Mouse (Mus musculus): Measurements from ENCODE around the gene Cd276. TPM values are rescaled to one million over a fixed set of nuclear protein-coding genes. Genes with fewer than 3 reads are reported as not detected.

The Cd276 gene
- polyA plus RNA-seq, 1 experiment from 2014 or later, result 33.8 TPM

DNA sequence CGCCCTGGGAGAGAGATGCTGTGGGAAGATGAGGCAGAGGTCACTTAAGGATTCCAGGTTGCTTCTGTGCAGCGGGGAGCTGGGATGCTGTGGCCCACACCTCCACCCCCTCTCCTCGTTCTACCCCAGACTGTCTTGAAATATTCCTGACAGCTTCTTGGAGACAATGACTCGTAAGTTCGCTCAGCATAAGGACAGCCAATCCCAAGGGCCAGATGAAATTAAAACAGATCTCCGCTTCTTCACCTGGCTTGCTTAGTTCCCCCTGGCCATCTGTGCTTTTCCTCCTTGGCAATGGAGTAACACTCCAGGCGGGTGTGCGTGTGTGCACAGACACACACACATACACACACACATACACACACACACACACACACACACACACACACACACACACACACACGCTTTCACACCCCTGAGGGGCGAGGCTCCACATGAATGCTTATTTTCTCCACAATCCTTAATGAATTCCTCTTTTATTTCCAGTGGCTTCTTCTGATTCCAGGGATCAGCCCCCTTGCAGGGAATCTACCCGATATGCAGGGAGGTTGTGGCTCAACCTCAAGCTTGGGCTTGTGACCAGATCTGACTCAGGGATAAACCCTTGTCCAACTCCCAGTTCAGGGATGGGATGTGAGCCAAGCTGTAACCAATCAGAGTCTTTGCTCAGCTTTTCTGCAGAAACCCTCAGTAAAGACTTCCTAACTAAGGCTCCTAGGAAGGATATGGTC lies 8.4 kb downstream of the Cd276 start:
- H3K4me1 ChIP-seq (replicated peaks), result peaks cover 41% of the 10 kb centered on the region
- ATAC-seq (ENCODE audit: low FRiP score, low read depth), result no peak
- no peaks in the 10 kb centered on the region for H3K27me3 ChIP-seq
- no peak overlapping the region for H3K4me3 ChIP-seq
- no peaks in the 10 kb centered on the region for H3K9me3 ChIP-seq
- H3K4me2 ChIP-seq, result no peak overlapping the region
- H3K36me3 ChIP-seq, result no peaks in the 10 kb centered on the region
- H3K9ac ChIP-seq, result no peak overlapping the region
- H3K27ac ChIP-seq (replicated peaks), result no peak overlapping the region
- 62% methylated on average over 11 of the region's 11 CpGs for WGBS

DNA sequence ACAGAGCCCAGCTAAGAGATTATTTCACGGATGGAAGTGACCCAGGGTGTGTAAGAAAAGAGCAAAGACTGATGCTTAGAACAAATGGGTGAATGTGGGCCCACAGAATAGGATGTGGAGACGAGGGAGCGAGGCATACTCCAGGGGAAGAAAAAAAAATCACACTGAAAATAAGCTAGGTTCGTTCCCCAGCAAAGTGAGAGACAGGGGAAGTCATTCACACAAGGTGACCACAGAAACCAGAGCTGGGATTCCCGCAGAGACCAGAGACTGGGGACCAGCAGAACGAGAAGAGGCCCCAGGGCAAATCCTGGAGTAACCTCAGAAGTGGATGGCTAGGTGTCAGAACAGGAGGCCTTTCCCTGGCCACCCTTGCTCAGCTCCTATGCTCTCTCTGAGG lies 9.8 kb downstream of the Cd276 start:
- peaks cover 41% of the 10 kb centered on the region for H3K4me1 ChIP-seq (replicated peaks)
- 0 out of 2 replicates have a peak overlapping the region, but pooled peaks have one; percentile 8 for H3K9ac ChIP-seq
- H3K9me3 ChIP-seq, result no peaks in the 10 kb centered on the region
- no peaks in the 10 kb centered on the region for H3K27me3 ChIP-seq
- 74% methylated on average over 6 of the region's 6 CpGs for WGBS
- H3K36me3 ChIP-seq, result no peaks in the 10 kb centered on the region
- no peak overlapping the region for H3K4me2 ChIP-seq
- no peak overlapping the region for H3K4me3 ChIP-seq
- ATAC-seq (ENCODE audit: low FRiP score, low read depth), result no peak
- peak overlapping the region; percentile 34; the same call in 1 of the 2 replicates for H3K27ac ChIP-seq (replicated peaks)

DNA sequence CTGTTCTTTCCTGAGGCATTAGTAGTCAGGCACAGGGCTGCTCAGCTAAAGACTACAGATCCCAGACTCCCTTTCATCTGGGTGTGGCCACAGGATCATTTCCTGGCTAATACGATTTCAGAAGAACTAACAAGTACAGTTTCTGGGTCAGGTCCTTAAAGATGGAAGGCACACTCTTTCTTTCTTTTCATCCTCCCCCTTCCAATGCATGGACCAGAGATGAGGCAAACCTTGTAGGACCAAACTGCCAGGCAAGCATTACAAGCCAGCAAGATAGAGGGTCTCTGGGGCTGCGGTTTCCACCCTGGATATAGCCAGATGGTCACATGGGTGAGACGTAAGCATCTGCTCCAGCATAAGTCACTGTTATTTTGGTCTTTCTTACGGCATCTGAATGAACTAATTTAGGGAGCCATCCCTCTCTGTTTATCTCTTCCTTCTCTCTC lies 10.3 kb downstream of the Cd276 start:
- no peak for ATAC-seq (ENCODE audit: low FRiP score, low read depth)
- 0 out of 2 replicates have a peak overlapping the region, but pooled peaks have one; percentile 8 for H3K9ac ChIP-seq
- H3K4me3 ChIP-seq, result no peak overlapping the region
- no peaks in the 10 kb centered on the region for H3K36me3 ChIP-seq
- H3K27me3 ChIP-seq, result no peaks in the 10 kb centered on the region
- 50% methylated on average over 4 of the region's 4 CpGs for WGBS
- no peaks in the 10 kb centered on the region for H3K9me3 ChIP-seq
- peak overlapping the region; percentile 34; the same call in 1 of the 2 replicates for H3K27ac ChIP-seq (replicated peaks)
- peaks cover 41% of the 10 kb centered on the region for H3K4me1 ChIP-seq (replicated peaks)
- H3K4me2 ChIP-seq, result peak overlapping the region; percentile 36

DNA sequence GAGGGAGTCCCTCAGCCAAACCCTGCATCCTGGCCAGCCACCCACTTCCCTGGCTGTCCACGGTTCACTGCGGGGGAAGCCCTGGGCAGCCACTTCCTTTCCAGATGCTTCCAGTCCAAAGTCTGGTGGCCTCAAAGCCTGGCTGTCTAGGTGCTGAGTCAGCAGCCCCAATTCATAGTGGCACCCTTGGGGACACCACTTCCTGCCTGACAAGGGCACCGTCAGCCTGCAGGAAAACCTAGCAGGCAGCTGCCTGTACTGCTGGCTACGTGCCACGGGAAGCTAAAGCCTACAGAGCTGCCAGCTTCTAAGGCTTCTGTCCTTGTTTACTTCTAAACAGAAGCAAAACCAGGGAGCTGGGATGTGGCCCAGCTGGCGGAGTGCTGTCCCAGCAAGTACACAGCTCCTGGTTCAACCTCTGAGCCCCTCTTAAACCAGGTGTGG lies 13.3 kb downstream of the Cd276 start:
- Histone ChIP-seq H3K27me3 (no peaks in the 10 kb centered on the region), H3K36me3 (peaks cover 7% of the 10 kb centered on the region; the same call in 1 of the 2 replicates), H3K4me1 (replicated peaks) (peaks cover 22% of the 10 kb centered on the region), H3K9me3 (no peaks in the 10 kb centered on the region), H3K4me2 (no peak overlapping the region), H3K4me3 (no peak overlapping the region), H3K27ac (replicated peaks) (peak overlapping the region; percentile 42), H3K9ac (no peak overlapping the region)
- 42% methylated on average over 6 of the region's 6 CpGs for WGBS
- peak; percentile 36; the same call in 1 of the 2 replicates for ATAC-seq (ENCODE audit: low FRiP score, low read depth)

DNA sequence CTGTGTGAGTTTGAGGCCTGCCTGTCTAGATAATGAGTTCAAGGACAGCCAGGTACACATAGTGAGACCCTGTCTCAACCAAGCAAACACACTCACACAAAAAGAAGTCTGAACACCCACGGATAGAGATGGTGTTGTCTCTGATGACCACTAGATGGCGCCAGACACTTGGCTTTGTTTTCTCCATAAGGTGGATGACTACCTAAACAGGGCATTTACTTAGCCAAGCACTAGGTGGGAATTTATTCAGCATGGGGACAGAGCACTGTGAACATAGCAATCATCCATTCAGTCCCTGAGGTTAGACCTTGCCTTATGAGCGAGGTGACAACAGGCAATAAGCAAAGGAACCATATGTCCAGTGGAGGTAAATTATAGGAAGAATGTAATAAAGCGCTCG lies 15.4 kb downstream of the Cd276 start:
- 50% methylated on average over 5 of the region's 5 CpGs for whole genome bisulfite sequencing
- H3K4me3 ChIP-seq, result no peak overlapping the region
- no peaks in the 10 kb centered on the region for H3K9me3 ChIP-seq
- peaks cover 13% of the 10 kb centered on the region for H3K4me1 ChIP-seq (replicated peaks)
- H3K27me3 ChIP-seq, result no peaks in the 10 kb centered on the region
- peaks cover 13% of the 10 kb centered on the region; the same call in 1 of the 2 replicates for H3K36me3 ChIP-seq
- no peak overlapping the region for H3K27ac ChIP-seq (replicated peaks)
- H3K9ac ChIP-seq, result no peak overlapping the region
- H3K4me2 ChIP-seq, result no peak overlapping the region
- peak; percentile 39; the same call in 1 of the 2 replicates for ATAC-seq (ENCODE audit: low FRiP score, low read depth)

DNA sequence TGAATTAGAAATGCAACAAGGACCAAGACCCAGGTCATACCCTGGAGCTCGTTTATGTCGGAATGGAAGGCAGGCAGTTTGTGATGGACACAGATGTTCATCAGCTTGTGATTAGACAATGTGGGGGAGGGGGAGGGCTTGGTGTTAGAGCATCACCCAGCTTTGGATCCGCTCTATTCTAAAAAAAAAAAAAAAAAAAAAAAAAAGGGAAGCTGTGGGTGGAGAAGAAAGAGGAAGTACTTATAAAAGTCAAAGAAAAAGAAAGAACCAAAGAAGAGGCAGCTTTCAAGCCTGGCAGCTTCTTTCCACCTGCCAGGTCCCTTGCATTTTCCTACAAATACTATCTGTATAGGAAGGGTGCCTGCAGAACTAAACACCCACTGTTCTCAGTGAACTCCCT lies 17.5 kb downstream of the Cd276 start:
- 82% methylated on average over 3 of the region's 3 CpGs for WGBS
- peaks cover 16% of the 10 kb centered on the region; the same call in 1 of the 2 replicates for H3K36me3 ChIP-seq
- ATAC-seq (ENCODE audit: low FRiP score, low read depth), result no peak

DNA sequence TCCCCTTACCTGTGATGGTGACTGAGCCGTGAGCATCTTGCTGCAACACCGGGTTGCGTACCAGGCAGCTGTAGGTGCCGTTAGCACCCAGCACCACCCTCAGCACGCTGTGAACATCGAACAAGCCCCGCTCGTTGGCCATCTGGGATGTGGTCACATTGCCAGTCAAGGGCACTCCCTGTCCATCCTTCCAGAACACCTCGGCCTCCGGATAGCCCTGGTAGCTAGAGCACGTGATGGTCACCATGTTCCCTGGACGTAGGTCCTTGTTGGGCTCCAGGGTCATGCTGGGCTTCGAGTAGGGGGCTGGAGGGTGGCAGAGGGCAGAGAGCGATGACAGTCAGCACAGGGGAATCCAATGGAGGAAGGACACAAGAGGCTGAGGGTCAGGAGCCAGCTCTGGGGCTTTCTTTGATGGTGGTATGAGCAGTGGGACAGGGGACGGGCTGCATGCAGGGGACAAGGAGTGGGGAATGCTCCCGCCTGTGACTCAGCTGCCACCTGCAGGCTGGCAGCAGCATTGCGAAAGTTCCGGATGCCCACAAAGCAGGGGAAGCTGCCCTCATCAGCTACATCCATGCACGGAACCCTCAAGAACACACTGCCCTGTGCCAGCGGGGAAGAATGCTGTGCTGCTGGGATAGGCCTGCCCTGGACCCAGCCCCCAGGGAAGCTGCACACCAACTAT lies 19.6 kb downstream of the Cd276 start:
- Histone ChIP-seq H3K9ac (no peak overlapping the region), H3K9me3 (no peaks in the 10 kb centered on the region), H3K4me2 (no peak overlapping the region), H3K36me3 (peaks cover 16% of the 10 kb centered on the region; the same call in 1 of the 2 replicates), H3K27me3 (no peaks in the 10 kb centered on the region), H3K4me1 (replicated peaks) (no peaks in the 10 kb centered on the region), H3K4me3 (no peak overlapping the region), H3K27ac (replicated peaks) (no peak overlapping the region)
- ATAC-seq (ENCODE audit: low FRiP score, low read depth), result peak; percentile 38; the same call in 1 of the 2 replicates
- WGBS, result 73% methylated on average over 20 of the region's 20 CpGs

More for the DNA sequence above, 17.5 kb downstream of the Cd276 start:
- Histone ChIP-seq H3K27ac (replicated peaks) (no peak overlapping the region), H3K9ac (no peak overlapping the region), H3K4me2 (no peak overlapping the region), H3K4me3 (no peak overlapping the region), H3K9me3 (no peaks in the 10 kb centered on the region), H3K27me3 (no peaks in the 10 kb centered on the region), H3K4me1 (replicated peaks) (peaks cover 13% of the 10 kb centered on the region)

DNA sequence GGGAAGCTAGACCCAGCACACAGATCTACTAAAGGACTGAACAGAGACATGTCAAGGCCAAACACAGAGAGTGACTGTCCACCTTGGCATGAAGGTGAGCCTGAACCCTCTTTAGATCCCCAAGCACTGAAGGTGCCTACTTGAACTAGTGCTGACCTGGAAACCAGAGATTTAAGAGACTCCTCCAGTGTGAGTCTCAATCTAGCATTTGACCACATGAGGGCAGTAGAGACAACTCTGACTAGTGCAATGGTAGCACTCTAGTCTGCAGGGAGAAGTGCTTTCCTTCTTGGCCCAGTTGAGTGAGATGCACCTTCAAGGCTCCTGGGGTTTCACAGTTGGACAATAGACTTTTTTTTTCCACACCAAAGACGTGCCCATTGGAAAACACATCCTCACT lies 20.5 kb downstream of the Cd276 start:
- Histone ChIP-seq H3K36me3 (peaks cover 19% of the 10 kb centered on the region; the same call in 1 of the 2 replicates), H3K4me2 (no peak overlapping the region), H3K27ac (replicated peaks) (no peak overlapping the region), H3K4me3 (no peak overlapping the region), H3K9me3 (no peaks in the 10 kb centered on the region), H3K4me1 (replicated peaks) (no peaks in the 10 kb centered on the region), H3K27me3 (no peaks in the 10 kb centered on the region), H3K9ac (no peak overlapping the region)
- ATAC-seq (ENCODE audit: low FRiP score, low read depth), result no peak
- 44% methylated on average over 1 of the region's 1 CpGs for WGBS

DNA sequence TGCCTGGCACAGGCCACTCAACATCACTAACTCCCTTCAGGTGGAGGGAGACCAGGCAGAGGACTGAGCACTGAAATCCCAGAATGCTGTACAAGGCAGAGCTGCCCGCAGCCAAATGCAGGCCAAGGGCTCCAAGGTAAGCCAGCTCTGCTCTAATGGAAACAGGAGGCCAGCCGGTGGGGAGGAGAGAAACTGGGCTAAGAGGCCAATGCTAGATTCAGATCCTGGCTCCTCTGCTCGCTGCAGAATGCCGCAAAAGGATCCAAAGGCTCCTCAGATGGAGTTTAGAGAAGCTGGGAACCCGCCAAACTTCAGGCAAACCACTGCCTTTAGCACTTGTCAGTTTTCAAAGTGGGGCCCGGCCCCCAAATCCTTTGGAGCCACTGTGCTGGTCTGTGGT lies 21.9 kb downstream of the Cd276 start:
- H3K4me3 ChIP-seq, result no peak overlapping the region
- H3K27ac ChIP-seq (replicated peaks), result no peak overlapping the region
- H3K27me3 ChIP-seq, result no peaks in the 10 kb centered on the region
- no peak for ATAC-seq (ENCODE audit: low FRiP score, low read depth)
- peaks cover 22% of the 10 kb centered on the region; the same call in 1 of the 2 replicates for H3K36me3 ChIP-seq
- H3K4me1 ChIP-seq (replicated peaks), result no peaks in the 10 kb centered on the region
- no peak overlapping the region; the same call in 1 of the 2 replicates for H3K9ac ChIP-seq
- no peak overlapping the region for H3K4me2 ChIP-seq
- WGBS, result 95% methylated on average over 6 of the region's 6 CpGs
- no peaks in the 10 kb centered on the region for H3K9me3 ChIP-seq

DNA sequence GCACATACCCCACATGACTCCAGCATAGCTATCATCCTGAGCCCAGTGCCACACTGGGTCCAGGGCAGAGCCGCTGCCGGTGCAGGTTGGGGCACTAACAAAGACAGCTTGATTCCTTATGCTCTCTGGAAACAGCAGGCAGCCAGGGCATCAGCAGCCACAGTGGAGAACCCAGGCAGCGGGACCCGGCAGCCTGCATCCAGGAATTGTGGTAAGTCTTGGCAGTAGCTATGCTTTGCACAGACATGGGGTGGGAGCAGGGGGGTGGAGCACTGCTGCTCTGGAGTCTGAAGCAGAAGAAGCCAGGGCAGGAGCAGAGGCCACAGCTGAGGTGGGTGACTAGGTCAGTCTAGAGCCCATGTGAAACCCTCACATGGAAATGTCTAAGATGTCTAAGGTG lies 23.0 kb downstream of the Cd276 start:
- 79% methylated on average over 4 of the region's 4 CpGs for WGBS
- no peak overlapping the region for H3K9ac ChIP-seq
- H3K27me3 ChIP-seq, result no peaks in the 10 kb centered on the region

DNA sequence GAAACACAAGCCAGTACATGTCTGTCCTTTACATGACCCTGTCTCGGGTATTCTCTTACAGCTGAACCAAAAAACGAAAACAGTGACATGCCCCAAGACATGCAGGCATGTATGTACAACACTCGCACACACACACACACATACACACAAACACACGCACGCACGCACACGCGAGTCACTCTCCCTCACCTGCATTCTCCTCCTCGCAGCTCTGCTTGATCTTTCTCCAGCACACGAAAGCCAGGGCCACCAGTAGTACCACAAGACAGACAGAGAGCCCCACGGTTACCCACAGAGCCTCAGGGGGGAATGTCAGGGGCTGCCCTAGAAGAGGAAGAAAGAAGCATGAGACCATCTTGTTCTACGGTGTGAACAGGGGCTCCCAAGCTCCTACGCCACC lies 24.8 kb downstream of the Cd276 start:
- Histone ChIP-seq H3K9ac (no peak overlapping the region), H3K4me3 (no peak overlapping the region), H3K9me3 (no peaks in the 10 kb centered on the region), H3K4me2 (no peak overlapping the region), H3K4me1 (replicated peaks) (no peaks in the 10 kb centered on the region), H3K27ac (replicated peaks) (no peak overlapping the region), H3K27me3 (no peaks in the 10 kb centered on the region), H3K36me3 (0 out of 2 replicates have a peak, but pooled peaks cover 10% of the 10 kb centered on the region)
- 91% methylated on average over 13 of the region's 13 CpGs for WGBS
- ATAC-seq (ENCODE audit: low FRiP score, low read depth), result no peak

More for the DNA sequence above, 23.0 kb downstream of the Cd276 start:
- no peak overlapping the region for H3K27ac ChIP-seq (replicated peaks)
- H3K4me1 ChIP-seq (replicated peaks), result no peaks in the 10 kb centered on the region
- peaks cover 19% of the 10 kb centered on the region; the same call in 1 of the 2 replicates for H3K36me3 ChIP-seq
- H3K4me2 ChIP-seq, result no peak overlapping the region
- no peak for ATAC-seq (ENCODE audit: low FRiP score, low read depth)
- no peaks in the 10 kb centered on the region for H3K9me3 ChIP-seq
- no peak overlapping the region for H3K4me3 ChIP-seq

DNA sequence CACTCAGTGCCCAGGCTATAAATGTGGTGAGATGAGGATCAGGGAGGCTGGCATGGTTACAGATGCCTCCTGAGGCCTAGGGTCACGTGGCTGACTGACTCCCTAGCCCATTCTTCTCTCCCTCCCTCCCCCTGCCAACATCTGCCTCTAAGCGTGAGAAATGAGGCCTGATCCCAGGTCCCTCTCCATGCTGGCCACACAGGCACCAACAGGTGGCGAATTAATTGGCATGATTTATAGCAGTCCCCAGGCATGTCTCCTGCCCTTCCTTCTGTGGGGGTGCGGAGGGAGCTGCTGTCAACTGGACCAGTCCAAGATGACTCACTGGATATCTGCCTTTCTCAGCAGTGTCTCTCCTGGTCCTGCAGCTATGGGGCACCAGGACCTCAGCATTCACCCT lies 27.4 kb downstream of the Cd276 start:
- H3K27me3 ChIP-seq, result no peaks in the 10 kb centered on the region
- no peak overlapping the region for H3K27ac ChIP-seq (replicated peaks)
- no peak overlapping the region for H3K9ac ChIP-seq
- no peaks in the 10 kb centered on the region for H3K4me1 ChIP-seq (replicated peaks)
- WGBS, result 41% methylated on average over 4 of the region's 4 CpGs
- H3K4me2 ChIP-seq, result no peak overlapping the region
- no peak for ATAC-seq (ENCODE audit: low FRiP score, low read depth)
- no peaks in the 10 kb centered on the region for H3K9me3 ChIP-seq
- 0 out of 2 replicates have a peak, but pooled peaks cover 9% of the 10 kb centered on the region for H3K36me3 ChIP-seq
- H3K4me3 ChIP-seq, result no peak overlapping the region
